Mouse (Mus musculus) Patski (cell line): ENCODE measurements at regions not wholly inside any gene's neighbourhood (a gene's known extent, or its start where the extent isn't known, plus 50 kb on each side); places are given as distances from the start of the nearest gene placed in this dataset.

Source experiments
- ATAC-seq: fragments of 100-300 bp; one replicate; pipeline ENCODE4 v1.8.0; 2021
- CTCF ChIA-PET: fragments of 350-600 bp; sonication (Branson Sonifier 250); formaldehyde crosslinking; loops from one replicate; lab custom pipeline; 2022; ENCODE audit warnings: inconsistent platforms; lab: Charles Lee
- POLR2A ChIA-PET: fragments of 350-600 bp; sonication (Branson Sonifier 250); formaldehyde crosslinking; loops from one replicate; lab custom pipeline; 2022; ENCODE audit warnings: antibody characterized with exemption, inconsistent platforms; lab: Charles Lee
- DNase-seq: peaks from one replicate; pipeline ENCODE4 v3.0.0-alpha.2; 2011; ENCODE audit warnings: low read depth, low spot score
- H3K27me3 ChIP-seq: fragments of 371-371 bp; one replicate; pipeline ENCODE4 v1.5.1; 2021
- CTCF ChIP-seq: fragments of 100-300 bp; IDR thresholded peaks from one replicate; pipeline ENCODE4 v1.5.1; 2021
- in situ Hi-C: fragments of 300-500 bp; cut with MboI; formaldehyde crosslinking; loops from 3 replicates; pipeline ENCODE4 v1.11.1; 2018; ENCODE audit warnings: low pct_unique_long_range_greater_than_20kb, mixed read lengths

DNA sequence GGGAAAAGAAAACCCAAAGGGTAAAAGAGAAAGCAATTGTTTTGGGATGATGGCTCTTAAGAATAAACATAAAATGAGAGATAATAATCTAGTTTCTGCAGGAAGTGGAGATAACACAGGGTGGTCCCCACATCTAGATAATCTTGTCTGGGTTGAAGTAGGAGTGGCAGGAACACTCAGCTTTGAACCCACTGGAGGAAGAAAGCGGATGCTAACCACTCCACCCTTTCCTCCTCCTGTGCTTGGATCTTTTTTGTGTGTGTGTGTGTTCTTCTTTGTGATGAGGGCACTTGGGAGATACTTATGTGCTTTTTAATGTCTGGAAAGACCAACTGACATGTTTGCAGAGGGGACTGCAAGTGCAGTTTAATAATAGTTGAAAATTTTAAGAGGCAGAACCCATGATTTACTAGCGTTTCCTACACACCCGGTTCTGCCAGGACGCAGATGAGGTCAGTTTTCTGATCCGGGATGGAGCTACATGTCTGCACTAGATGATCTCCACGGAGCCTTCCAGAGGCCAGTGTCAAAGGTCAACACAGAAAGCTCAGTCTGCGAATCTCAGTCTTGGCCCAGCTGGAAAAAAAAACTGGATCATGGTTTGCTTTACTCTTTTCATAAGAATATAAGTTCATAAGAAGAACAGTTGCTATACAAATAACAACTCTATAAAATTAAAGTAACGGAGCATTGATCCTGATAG lies 82.7 kb downstream of the Gm13691 start:
- ChIA-PET CTCF (no interaction called here), POLR2A (no interaction called here)
- ATAC-seq (no peak), DNase-seq (no peak)
- TF ChIP-seq CTCF = no peak
- in situ Hi-C loops = no loop called here
- H3K27me3 ChIP-seq = peaks cover 66% of the 10 kb centered on the region

GRCm38 (mm10) chr2:84075944-84076343 lies 85.6 kb downstream of the Gm13691 start:
- POLR2A ChIA-PET = no interaction called here

DNA sequence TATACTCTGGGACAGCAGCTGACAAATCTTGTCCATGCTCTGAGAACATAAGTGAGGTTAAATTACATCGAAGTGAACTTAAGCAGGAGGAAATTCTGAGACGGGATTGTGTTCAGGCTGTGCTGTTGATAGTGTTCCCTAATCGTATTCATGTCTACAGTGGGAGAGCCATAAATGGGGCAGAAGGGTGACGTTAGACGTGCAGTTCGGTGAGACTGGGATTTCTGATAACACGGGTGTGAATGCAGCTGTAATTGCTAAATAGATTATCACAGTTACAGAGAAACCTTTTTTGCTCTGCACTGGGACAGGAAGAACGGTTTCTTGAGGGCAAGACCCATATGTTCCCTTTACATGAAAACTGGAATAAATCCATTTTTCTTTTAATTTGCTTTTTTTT lies 88.9 kb downstream of the Gm13691 start:
- peaks cover 31% of the 10 kb centered on the region for H3K27me3 ChIP-seq
- TF ChIP-seq CTCF = no peak
- in situ Hi-C loops = no loop called here
- POLR2A ChIA-PET = no interaction called here
- no peak for ATAC-seq
- no peak for DNase-seq
- CTCF ChIA-PET = no interaction called here

More at GRCm38 (mm10) chr2:84075944-84076343, 85.6 kb downstream of the Gm13691 start:
- TF ChIP-seq CTCF = no peak
- CTCF ChIA-PET = no interaction called here
- no peak for ATAC-seq
- H3K27me3 ChIP-seq = peaks cover 51% of the 10 kb centered on the region
- no peak for DNase-seq
- in situ Hi-C loops = no loop called here

DNA sequence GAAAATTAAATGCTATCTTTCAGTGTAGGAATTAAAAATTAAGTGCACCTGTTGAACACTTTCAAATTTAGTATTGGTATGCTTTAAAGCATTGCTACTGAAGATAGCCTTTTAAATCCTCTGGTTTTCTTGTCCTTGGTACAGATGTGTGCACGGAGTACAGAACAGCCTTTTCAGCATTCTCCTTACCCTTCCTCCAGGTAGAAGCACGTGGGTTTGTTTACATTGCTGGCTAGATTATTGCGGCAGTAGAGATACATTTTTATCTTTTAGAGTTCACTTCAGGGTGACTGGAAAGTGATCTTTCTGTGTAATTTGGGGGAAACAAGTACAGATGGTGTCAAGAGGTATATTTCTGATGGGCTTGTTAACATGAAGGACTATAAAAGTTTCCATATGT lies 89.9 kb downstream of the Gm13691 start:
- ChIA-PET CTCF (no interaction called here), POLR2A (no interaction called here)
- in situ Hi-C loops = no loop called here
- ATAC-seq (no peak), DNase-seq (no peak)
- no peak for TF ChIP-seq CTCF
- H3K27me3 ChIP-seq = peaks cover 28% of the 10 kb centered on the region

- ATAC-seq = no peak
- no peak for TF ChIP-seq CTCF
- in situ Hi-C loops = no loop called here
- DNase-seq = no peak
- H3K27me3 ChIP-seq = peaks cover 5% of the 10 kb centered on the region
- CTCF ChIA-PET = interaction anchor here (1.2 kb wide), 1 partner anchor 15 kb away, joined by 3 read pairs; no protein-coding TSS in a partner anchor
- POLR2A ChIA-PET = no interaction called here
Measured at GRCm38 (mm10) chr2:84094751-84095150, 104.4 kb downstream of the Gm13691 start.

DNA sequence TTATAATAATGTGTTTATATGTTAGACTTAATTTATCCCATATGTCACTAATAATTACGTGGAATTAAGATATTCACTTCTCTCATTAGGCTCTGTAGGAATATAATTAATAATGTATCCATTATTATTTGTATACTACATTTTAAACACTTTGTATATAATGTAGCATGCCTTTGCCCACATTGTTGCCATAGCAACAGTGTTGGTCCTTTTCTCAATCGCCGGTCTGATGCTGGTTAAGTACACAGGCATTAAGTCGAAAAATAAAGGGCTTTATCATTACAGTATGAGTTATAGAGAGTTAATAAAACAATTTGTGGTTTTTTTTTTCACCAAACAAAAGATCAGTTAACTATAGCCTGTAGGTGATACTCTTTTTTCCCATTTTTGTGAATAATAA lies 108.4 kb downstream of the Gm13691 start:
- ATAC-seq (no peak), DNase-seq (no peak)
- CTCF ChIA-PET = no interaction called here
- in situ Hi-C loops = no loop called here
- POLR2A ChIA-PET = no interaction called here
- peaks cover 5% of the 10 kb centered on the region for H3K27me3 ChIP-seq
- TF ChIP-seq CTCF = no peak

GRCm38 (mm10) chr2:84113562-84113961 lies 123.2 kb downstream of the Gm13691 start:
- no peak for ATAC-seq
- H3K27me3 ChIP-seq = peaks cover 12% of the 10 kb centered on the region
- ChIA-PET POLR2A (no interaction called here), CTCF (no interaction called here)
- no peak for DNase-seq
- in situ Hi-C loops = no loop called here
- TF ChIP-seq CTCF = no peak

GRCm38 (mm10) chr2:84119839-84120238 lies 129.5 kb downstream of the Gm13691 start:
- POLR2A ChIA-PET = no interaction called here
- no peak for TF ChIP-seq CTCF
- ATAC-seq (no peak), DNase-seq (no peak)
- in situ Hi-C loops = no loop called here
- peaks cover 16% of the 10 kb centered on the region for H3K27me3 ChIP-seq
- CTCF ChIA-PET = no interaction called here

GRCm38 (mm10) chr2:84127586-84127985 lies 137.2 kb downstream of the Gm13691 start:
- DNase-seq = no peak
- no peak for TF ChIP-seq CTCF
- POLR2A ChIA-PET = no interaction called here
- in situ Hi-C loops = no loop called here
- CTCF ChIA-PET = no interaction called here
- no peaks in the 10 kb centered on the region for H3K27me3 ChIP-seq
- ATAC-seq = no peak

DNA sequence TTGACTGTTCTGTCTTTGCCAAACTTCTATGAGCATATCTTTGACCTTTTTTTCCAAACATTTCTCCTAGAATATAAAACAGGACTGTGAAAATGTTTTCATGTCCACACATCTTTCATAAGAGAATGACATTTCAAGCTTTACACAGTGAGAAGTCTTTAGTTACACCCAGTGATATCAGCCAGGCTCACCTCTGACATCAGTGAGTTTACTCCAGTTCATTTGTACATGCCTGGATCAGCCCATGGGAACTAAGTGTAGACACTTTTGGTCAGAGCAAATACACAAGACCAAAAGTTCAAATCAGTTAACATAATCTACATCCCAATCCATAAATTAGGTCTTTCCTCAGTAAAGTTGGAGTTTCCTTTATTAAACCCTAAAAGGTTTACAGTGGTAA lies 171.4 kb downstream of the Gm13691 start:
- DNase-seq = no peak
- ChIA-PET CTCF (no interaction called here), POLR2A (no interaction called here)
- no peak for TF ChIP-seq CTCF
- in situ Hi-C loops = no loop called here
- peaks cover 5% of the 10 kb centered on the region for H3K27me3 ChIP-seq
- no peak for ATAC-seq

- ATAC-seq = no peak
- in situ Hi-C loops = no loop called here
- no peak for TF ChIP-seq CTCF
Measured at GRCm38 (mm10) chr2:84173450-84173849, 183.1 kb downstream of the Gm13691 start.

More at GRCm38 (mm10) chr2:84173450-84173849, 183.1 kb downstream of the Gm13691 start:
- DNase-seq = no peak
- H3K27me3 ChIP-seq = no peaks in the 10 kb centered on the region
- POLR2A ChIA-PET = interaction anchor here (0.6 kb wide), 1 partner anchor 68 kb away, joined by 6 read pairs; no protein-coding TSS in a partner anchor
- CTCF ChIA-PET = interaction anchor here (1.2 kb wide), 1 partner anchor 18 kb away, joined by 3 read pairs; no protein-coding TSS in a partner anchor
